Mouse (Mus musculus) kidney, postnatal 0 days (tissue): ENCODE data around the gene Ralgps2. TPM values are rescaled to one million over a fixed set of nuclear protein-coding genes. Genes with fewer than 3 reads are reported as not detected.

ENCODE experiments used
- ATAC-seq: fragments of 200-750 bp; cut with Nextera tagmentation; replicated peaks from 2 replicates; pipeline ENCODE4 v1.8.0; 2017; ENCODE audit warnings: low read depth, moderate number of reproducible peaks, moderate TSS enrichment, moderate library complexity; ENCODE audit not compliant: low FRiP score
- DNase-seq: peaks from one replicate; pipeline ENCODE4 v3.0.0-alpha.2; 2016; ENCODE audit warnings: low spot score
- H3K27ac ChIP-seq: fragments of 300-500 bp; sonication (generic); 2 replicates; pipeline ENCODE4 v1.5.1; 2014; ENCODE audit warnings: mild to moderate bottlenecking
- H3K27me3 ChIP-seq: fragments of 300-500 bp; sonication (generic); 2 replicates; pipeline ENCODE4 v1.6.1; 2014; ENCODE audit warnings: low read length, mixed read lengths; ENCODE audit not compliant: insufficient read depth
- H3K36me3 ChIP-seq: fragments of 300-500 bp; sonication (generic); 2 replicates; pipeline ENCODE4 v1.6.1; 2014; ENCODE audit warnings: low read length, mixed read lengths; ENCODE audit not compliant: insufficient read depth
- H3K4me1 ChIP-seq: fragments of 300-500 bp; sonication (generic); replicated peaks from 2 replicates; pipeline ENCODE4 v1.6.1; 2014; ENCODE audit warnings: antibody characterized with exemption, low read length, mixed read lengths; ENCODE audit not compliant: insufficient read depth
- H3K4me2 ChIP-seq: fragments of 300-500 bp; sonication (generic); 2 replicates; pipeline ENCODE4 v1.6.1; 2014; ENCODE audit warnings: mild to moderate bottlenecking, low read length, moderate library complexity, mixed read lengths
- H3K4me3 ChIP-seq: fragments of 300-500 bp; sonication (generic); replicated peaks from 2 replicates; pipeline ENCODE4 v1.5.1; 2014; ENCODE audit warnings: low read depth, low read length
- H3K9ac ChIP-seq: fragments of 300-500 bp; sonication (generic); 2 replicates; pipeline ENCODE4 v1.6.1; 2014; ENCODE audit warnings: low read depth, low read length
- H3K9me3 ChIP-seq: fragments of 300-500 bp; sonication (generic); replicated peaks from 2 replicates; pipeline ENCODE4 v1.6.1; 2016; ENCODE audit warnings: low read length, inconsistent platforms, mixed read lengths
- CTCF ChIP-seq: IDR thresholded peaks from 2 replicates; pipeline ENCODE4 v1.5.1; 2016; ENCODE audit warnings: antibody characterized with exemption, low read depth, mild to moderate bottlenecking, moderate library complexity
- WGBS: fragments of 180-500 bp; shearing (Covaris S2); extraction: QIAGEN DNeasy Blood & Tissue Kit; methylation state at CpG from one replicate; pipeline ENCODE4 v1.1.7; 2014; 5-methylcytosine and 5-hydroxymethylcytosine counted together
- polyA plus RNA-seq: library from polyadenylated mRNA; unstranded; fragments of >200 nt; fragmentation: Nextera tagmentation; extraction: Ambion mirVana; gene quantifications from 2 replicates; pipeline ENCODE4 v1.2.1, GENCODE M21; 2015

Gene Ralgps2
- polyA plus RNA-seq, 1 experiment from 2014 or later, result 47.2 TPM

DNA sequence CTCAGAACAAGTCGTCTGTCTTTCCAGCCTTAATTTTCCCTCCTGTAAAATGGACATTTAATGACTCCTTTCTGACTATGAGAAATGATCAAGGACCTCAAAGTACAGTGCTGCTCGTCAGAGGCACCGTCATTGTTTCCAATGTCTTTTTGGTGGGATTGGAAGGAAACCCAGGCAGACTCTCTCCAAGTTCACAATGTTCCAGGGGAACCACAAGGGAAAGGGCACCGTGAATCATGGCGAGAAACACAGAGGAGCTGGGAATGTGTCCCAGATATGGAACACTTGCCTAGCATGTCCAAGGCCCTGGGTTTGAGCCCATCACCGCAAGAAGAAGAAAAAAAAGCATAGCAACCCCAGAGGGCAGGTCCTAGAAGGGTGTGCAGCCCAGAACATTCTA, 176.1 kb downstream of the Ralgps2 start:
- no peak for TF ChIP-seq CTCF
- Histone ChIP-seq H3K9ac (no peak overlapping the region), H3K4me3 (no peak overlapping the region), H3K9me3 (0 out of 2 replicates have a peak, but pooled peaks cover 6% of the 10 kb centered on the region), H3K36me3 (no peaks in the 10 kb centered on the region), H3K27me3 (no peaks in the 10 kb centered on the region), H3K4me1 (no peaks in the 10 kb centered on the region), H3K27ac (no peak overlapping the region), H3K4me2 (no peak overlapping the region)
- no peak for DNase-seq
- 85% methylated on average over 6 of the region's 6 CpGs for WGBS
- no peak for ATAC-seq

DNA sequence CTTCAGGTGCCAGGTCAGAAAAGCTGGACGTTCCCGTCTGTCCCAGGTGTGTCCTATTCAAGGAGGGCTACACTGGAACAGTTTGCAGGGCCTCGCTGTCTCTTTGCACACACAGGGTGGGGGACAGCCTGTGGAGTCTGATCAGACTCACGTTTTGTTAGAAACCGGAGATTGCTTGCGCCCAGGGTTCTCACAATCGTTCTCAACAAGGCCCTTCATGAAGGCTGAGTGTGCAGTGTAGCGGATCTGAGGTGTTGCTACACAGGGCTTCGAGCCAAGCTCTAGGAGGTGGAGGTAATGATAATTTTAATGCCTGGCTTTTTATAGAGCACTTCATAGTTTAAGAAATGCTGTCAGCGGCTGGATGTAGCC, 178.0 kb downstream of the Ralgps2 start:
- DNase-seq (no peak), ATAC-seq (no peak)
- Histone ChIP-seq H3K9ac (no peak overlapping the region), H3K4me1 (no peaks in the 10 kb centered on the region), H3K27ac (no peak overlapping the region), H3K4me3 (no peak overlapping the region), H3K4me2 (no peak overlapping the region), H3K36me3 (no peaks in the 10 kb centered on the region), H3K27me3 (no peaks in the 10 kb centered on the region), H3K9me3 (no peaks in the 10 kb centered on the region)
- no peak for TF ChIP-seq CTCF
- WGBS, result 47% methylated on average over 10 of the region's 10 CpGs

DNA sequence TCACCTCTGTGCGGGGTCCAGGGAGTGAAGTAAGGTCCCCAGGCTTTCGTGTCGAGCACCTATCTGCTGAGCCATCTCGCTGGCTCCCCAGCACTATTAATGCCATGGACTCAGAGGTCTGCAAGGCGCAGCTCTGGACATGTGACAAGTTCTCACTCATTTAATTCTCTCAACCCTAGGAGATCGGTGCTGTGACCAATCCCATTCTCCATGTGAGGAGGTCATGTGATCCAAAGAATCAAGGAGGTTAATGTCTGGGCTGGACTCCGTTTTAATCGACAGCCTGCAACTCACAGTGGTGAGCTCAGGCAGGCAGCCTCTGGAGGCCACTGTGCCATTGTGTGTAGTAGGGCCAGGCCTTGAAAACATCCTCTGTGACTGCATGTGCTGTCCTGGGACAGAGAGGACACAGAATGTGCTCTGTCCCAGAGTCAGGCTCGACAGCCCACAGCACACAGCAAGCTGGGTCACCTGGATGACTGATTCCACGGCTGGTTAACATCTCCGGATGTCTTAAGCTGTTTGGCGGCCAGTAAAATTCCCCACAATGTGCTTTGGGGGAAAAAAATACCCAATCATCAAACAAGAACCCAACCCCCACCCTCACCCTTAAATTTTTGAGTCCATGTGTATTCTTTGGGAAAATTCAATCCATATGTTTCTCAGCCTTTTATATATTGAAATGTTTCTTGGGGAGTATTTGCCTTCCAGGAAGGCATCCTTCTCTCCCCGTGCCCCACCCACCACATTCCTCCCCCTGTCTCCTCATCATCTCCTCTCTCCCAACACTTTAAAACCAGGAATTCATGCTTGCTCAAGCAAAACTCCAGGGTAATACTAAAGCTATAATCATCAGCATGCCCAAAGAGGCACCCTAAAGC, 178.6 kb downstream of the Ralgps2 start:
- Histone ChIP-seq H3K4me3 (no peak overlapping the region), H3K9ac (no peak overlapping the region), H3K36me3 (no peaks in the 10 kb centered on the region), H3K27me3 (no peaks in the 10 kb centered on the region), H3K4me2 (no peak overlapping the region), H3K9me3 (no peaks in the 10 kb centered on the region), H3K4me1 (no peaks in the 10 kb centered on the region), H3K27ac (no peak overlapping the region; the same call in 1 of the 2 replicates)
- DNase-seq (no peak), ATAC-seq (peak; percentile 46; the same call in 1 of the 2 replicates)
- WGBS, result 58% methylated on average over 13 of the region's 13 CpGs
- no peak for TF ChIP-seq CTCF

DNA sequence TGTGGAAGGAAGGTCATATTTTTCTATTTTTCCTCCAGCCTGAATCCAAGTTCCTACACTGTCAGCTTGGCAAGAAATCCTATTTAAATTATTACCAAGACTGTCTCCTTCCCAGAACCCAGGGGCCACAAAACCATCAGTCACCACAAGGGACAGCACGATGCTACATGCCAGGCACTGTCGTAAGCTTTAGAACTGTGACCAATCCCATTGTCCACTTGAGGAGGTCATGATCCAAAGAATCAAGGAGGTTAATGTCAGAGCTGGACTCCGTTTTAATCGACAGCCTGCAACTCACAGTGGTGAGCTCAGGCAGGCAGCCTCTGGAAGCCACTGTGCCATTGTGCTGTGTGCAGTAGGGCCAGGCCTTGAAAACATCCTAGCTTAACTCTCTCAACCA, 181.1 kb downstream of the Ralgps2 start:
- H3K36me3 ChIP-seq, result no peaks in the 10 kb centered on the region
- H3K9me3 ChIP-seq, result no peaks in the 10 kb centered on the region
- no peak overlapping the region for H3K27ac ChIP-seq
- ATAC-seq, result no peak
- peak; percentile 13; the same call in 1 of the 2 replicates for TF ChIP-seq CTCF
- WGBS, result 36% methylated on average over 4 of the region's 4 CpGs
- H3K4me1 ChIP-seq, result peaks cover 6% of the 10 kb centered on the region; the same call in 1 of the 2 replicates
- no peak overlapping the region for H3K9ac ChIP-seq
- DNase-seq, result no peak
- H3K27me3 ChIP-seq, result no peaks in the 10 kb centered on the region
- H3K4me3 ChIP-seq, result no peak overlapping the region
- no peak overlapping the region for H3K4me2 ChIP-seq

DNA sequence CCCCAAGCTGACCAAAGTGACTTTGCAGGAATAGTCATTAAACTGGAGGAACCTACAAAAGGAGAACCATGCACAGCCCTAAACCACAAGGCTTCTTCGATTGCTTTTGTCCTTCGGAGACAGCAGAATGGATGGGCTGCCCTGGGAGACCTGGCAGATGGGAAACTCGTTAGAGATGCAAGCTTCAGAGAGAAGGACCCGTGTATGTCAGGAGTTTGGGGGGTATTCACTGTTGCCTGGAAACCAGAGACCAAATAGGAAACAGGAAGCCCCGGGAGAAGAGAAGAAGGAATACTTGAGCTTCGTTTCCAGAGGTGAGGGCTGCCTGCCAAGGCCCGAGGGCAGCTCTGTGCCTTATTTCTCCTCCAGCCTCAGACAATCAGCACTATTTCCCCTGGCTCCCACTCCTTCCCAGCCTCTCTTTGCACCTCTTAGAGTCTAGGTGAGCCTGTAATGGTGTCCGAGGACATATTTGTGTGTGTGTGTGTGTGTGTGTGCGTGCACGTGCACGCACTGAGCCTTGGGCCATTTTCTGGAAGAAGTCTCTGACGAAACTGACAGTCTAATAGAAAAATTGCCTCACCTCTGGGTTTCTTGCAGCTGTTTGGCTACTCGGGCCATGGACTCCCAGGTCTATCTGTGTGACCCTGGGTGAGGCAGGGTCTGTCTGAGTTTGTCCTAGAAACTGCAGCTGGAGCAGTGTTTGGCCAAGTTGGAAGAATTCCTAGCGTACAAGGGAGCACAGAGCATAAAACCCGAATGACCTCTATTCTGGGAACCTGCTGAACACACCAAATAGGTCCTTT, 184.6 kb downstream of the Ralgps2 start:
- Histone ChIP-seq H3K9ac (no peak overlapping the region), H3K4me1 (peaks cover 12% of the 10 kb centered on the region), H3K27ac (no peak overlapping the region), H3K36me3 (no peaks in the 10 kb centered on the region), H3K4me2 (no peak overlapping the region), H3K4me3 (no peak overlapping the region), H3K9me3 (no peaks in the 10 kb centered on the region), H3K27me3 (no peaks in the 10 kb centered on the region)
- 41% methylated on average over 15 of the region's 15 CpGs for WGBS
- DNase-seq (peak; percentile 61), ATAC-seq (no peak)
- no peak for TF ChIP-seq CTCF

Other genes starting within 250 kb of the Ralgps2 start
- gene Fam20b, start 220.5 kb downstream of the Ralgps2 start, polyA plus RNA-seq, result 30.5 and 32.3 TPM in 2 replicates
- gene Angptl1, start 101.1 kb downstream of the Ralgps2 start, polyA plus RNA-seq, result 1.0 TPM in 2 replicates
- gene Tex35, start 169.1 kb upstream of the Ralgps2 start, polyA plus RNA-seq, result not detected in 2 replicates